Mouse (Mus musculus) ovary, postnatal 10 days (tissue): ENCODE results near the gene Ptprn2.
"Not testable (repeated sequence)": the region's sequence is repeated elsewhere in the genome, so short reads cannot be mapped to it uniquely, and the experiment has no call there.

ENCODE experiments used
- DNase-seq: peaks from one replicate; pipeline ENCODE4 v3.0.0; 2022; ENCODE audit warnings: low spot score

Ptprn2 gene

DNA sequence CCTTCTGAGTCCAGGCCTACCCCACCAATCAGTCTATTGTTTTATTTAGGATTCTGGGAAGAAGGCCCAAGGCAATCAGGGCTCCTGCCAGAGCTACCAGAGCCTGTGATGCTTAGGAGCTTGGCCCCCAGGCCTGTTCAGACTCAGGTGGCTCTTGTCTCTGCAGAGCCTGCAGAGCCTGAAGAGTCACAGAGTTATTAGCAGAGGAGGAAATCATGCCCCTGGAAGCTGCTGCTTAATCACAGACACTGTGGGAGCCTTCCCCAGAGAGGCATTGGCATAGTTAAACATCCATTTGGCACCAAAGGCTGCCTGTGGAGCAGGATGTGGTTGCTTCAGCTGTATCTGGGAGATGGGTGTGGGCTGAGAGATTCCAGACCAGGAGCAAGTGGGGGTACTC, 30.3 kb downstream of the Ptprn2 start:
- DNase-seq = no peak

DNA sequence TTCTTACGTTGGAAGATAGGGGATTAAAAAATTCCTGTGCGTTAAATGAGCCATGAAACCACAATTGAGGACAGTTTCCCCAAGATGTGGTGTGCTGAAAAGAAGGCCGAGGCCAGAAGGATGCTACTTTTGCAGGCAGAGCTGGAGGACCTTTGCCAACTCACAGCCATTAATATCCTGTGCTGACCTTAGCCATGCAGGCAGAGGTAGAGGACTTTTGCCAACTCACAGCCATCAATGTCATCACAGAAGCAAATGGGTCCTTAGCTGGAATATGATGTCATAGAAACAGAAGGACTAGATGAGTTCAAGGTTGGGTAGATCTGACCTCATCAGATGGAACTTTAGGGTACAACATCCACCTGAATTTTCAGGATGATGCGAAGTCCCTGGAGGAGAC, 43.3 kb downstream of the Ptprn2 start:
- no peak for DNase-seq

DNA sequence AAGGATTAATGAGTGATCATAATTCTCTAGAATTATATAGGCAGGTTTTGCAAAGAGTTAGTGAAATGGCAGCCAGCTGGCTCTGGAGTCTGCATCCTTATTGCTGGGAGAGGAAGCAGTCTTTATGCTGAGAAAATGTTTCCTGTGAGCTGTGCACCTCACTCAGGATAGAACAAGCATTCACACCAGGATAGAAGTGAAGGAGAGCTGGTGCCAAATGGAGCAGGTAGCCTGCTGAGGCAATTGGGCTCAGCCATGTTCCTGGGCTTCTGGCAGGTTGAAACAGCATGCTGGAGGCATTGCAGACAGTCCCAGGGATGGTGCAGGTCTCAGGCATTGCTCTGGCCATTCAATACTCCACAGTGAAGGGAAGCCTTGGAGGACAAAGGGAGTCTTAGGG, 47.8 kb downstream of the Ptprn2 start:
- DNase-seq = no peak

DNA sequence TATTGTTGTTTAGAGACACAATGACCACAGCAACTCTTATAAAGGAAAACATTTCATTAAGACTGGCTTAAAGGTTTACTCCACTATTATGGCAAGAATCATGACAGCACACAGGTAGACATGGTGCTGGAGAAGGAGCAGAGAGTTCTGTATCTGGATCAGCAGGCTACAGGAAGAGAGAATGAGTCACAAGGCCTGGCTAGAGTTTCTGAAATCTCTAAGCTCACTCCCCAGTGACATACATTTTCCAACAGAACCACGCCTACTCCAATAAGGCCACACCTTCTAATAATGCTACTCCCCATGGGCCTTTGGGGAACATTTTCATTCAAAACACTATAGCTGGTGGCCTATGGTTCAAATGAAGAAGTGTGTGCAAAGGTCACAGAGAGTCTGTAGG, 53.8 kb downstream of the Ptprn2 start:
- DNase-seq = no peak

DNA sequence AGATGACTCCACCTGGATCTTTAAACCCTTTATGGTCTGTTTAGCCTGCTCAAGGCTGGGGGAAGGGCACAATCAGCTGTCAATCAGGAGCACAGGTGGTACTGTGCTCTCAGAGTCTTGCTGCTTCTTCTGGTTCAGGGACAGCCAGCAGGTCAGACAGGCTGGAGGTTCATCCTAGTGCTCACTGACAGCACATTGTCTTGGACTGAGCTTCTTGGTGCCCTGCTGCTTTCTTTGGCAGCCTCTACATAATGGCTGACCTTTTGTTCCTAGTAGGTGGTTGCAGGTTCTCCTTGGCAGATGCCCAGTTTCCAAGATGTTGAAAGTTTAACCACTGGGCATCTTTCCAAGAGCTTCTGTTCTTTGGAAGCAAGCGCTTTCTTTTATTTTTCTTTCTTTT, 55.1 kb downstream of the Ptprn2 start:
- DNase-seq = no peak

DNA sequence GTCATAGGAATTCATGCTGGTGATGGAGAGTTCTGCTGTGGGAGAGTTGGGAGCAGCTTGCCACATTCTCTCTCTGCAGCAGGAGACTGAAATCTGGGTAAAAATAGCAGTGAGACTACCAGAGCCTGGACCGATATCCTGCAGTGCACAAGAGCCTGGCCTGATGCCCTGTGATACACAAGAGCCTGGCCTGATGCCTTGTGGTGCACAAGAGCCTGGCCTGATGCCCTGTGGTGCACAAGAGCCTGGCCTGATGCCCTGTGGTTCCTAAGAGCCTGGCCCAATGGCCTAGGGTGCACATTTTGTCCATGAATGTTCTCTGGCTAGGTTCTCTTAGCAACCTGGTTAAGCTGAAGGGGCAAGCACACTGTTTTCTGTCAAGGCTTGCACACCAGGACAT, 64.5 kb downstream of the Ptprn2 start:
- peak; percentile 12 for DNase-seq

DNA sequence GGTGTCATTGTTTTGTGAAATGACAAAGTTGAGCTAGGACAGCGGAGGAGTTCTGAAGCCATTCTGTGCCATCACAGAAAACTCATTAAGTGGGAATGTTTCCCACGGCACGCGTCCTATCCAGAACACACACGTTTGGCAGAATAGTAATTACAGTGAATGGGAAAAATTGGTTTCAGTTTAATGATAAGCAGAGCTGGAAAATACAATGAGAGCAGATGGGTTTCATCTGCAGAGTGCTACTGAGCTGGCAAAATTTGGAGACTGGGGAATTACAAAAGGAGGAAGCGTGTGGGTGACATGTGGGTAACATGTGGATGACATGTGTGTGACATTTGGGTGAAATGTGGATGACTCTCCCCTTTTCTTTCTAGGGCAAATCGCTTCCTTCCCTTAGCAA, 66.0 kb downstream of the Ptprn2 start:
- no peak for DNase-seq

DNA sequence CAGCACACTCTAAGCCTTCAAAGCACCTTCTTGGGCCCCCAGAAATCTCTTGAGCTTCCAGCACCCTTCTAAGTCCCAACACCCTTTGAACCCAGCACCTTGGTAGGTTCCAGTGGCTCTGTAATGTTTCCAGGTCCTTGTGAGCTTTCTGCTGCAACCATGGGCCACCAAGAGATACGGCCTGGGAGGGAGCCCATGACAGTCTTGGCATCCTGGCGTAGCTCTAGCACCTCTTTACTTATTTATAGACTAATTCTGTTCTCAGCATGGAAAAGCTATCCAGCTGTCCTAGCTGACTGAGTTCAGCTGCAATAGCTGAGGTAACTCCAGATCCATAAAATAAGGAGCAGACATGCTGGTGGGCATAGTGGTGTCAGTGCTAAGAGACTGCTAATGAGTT, 66.8 kb downstream of the Ptprn2 start:
- no peak for DNase-seq

DNA sequence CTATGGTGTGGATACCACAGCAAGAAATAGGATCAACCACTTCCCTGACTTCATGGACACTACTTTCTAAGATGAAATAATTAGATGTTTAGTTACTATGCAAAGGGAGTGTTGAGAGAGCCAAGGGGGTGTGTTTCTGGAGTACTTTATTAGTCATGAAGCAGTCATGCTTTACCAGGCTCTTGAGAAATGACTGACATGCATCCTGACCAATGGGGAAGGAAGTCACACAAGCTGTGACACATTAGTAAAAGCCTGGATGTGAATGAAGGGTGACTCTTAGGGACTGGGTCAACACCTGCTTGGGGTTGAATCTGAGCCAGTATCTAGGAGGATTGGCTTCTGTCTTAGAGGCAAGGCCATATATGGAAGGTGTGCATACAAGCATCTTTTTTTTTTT, 67.8 kb downstream of the Ptprn2 start:
- no peak for DNase-seq

DNA sequence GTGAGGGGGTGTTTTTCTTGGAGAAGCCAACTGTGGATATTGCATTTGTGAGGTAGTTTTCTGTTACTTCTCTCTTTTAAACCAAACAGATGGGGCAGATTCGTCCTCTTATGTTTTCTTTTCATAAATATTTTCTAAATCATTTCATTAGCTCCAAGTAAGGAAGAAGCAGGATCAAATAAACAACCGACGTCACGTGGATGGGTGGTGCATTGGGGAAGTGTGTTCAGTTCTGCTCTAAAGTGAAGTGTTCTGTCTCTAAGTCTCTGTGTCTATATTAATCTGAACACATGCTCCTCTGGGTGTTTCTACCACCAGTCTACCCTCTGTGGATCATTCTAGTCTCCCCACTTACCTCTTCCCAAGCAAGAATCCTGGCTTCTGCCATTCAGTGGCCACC, 70.4 kb downstream of the Ptprn2 start:
- DNase-seq = no peak

DNA sequence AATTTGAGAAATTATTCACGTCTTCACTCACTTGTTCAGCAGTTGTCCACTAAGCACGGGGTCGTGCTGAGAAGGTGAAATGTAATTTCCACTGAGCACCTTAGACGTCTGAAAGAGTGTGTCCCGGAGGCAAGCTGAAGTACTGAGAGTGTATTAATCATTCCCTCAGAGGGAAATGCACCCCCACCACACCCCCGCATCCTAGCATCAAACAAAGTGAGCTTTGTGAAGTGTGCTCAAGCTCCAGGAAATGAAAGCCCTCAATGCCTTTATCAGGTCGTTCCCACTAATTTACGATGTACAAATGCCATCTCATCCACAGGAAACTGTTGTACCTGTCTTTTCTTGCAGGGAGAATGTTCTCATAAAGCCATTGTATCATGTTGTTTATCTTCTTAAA, 78.9 kb downstream of the Ptprn2 start:
- no peak for DNase-seq

DNA sequence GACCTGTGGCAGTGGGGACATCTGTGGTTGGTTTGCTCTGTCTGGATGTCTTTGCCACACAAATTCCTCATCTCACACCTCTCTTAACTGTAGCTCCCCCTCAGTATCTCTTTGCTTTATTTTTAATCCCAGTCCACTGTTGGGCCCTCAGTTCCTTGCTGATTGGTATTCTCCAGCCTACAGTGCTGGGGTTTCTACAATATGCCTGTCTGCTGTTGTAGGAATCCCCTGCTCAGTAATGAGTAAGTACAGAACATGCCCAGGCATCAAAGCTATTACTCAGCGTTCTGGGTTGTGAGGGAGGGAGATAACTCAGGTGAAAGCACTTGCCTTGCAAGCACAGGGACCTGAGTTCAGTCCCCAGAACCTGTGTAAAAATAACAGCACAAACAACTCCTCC, 81.2 kb downstream of the Ptprn2 start:
- no peak for DNase-seq

DNA sequence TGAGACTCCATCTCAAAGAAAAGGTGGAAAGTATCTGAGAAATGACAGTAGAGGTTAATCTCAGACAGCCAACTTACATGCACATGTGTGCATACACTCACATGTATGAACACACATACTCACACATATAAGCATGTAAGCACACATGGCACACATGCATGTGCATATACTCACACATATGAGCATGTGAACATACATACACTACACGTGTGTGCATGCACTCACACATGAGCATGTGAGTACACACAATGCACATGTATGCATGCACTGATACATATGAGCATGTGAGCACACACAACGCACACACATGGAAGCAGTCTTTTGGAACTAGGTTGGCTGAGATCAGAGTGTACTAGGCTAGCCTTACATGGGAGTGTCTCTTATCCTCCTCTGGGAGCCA, 81.7 kb downstream of the Ptprn2 start:
- DNase-seq = no peak

DNA sequence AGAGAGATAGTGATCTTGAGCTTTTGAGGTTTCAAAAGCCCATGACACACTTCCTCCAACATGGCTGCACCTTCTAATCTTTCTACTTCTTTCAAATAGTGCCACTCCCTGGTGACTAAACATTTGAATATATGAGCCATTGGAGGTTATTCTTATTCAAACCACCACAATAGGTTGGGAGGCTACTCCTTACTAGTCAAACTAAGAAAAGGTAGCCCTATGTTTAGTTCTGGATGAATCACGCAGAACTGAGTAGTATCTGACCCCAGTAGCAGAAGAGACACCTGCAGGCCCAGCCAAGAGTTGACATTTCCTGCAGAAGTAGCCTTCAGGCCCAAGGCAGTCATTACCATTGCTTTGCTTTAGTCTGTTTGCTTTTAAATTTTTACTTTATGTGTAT, 84.0 kb downstream of the Ptprn2 start:
- DNase-seq = no peak

DNA sequence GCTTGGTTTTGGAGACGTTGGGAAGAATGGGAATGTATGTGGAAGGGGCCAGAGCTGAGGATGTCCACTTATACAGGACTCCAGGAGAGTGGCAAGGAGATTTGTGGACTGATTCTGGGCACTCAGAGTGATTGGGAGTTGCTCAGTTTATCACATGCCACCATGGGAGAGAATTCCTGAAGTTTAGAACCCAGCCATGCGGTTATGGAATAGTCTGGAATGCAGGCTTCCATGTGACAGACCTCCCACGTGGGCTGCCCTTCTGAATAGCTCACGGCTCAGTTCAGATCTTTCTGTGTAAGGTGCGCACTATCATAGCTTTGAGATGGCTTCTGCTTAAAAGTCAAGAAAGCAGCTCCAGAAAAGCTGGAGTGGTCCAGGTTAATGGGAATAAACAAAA, 88.6 kb downstream of the Ptprn2 start:
- DNase-seq = no peak

DNA sequence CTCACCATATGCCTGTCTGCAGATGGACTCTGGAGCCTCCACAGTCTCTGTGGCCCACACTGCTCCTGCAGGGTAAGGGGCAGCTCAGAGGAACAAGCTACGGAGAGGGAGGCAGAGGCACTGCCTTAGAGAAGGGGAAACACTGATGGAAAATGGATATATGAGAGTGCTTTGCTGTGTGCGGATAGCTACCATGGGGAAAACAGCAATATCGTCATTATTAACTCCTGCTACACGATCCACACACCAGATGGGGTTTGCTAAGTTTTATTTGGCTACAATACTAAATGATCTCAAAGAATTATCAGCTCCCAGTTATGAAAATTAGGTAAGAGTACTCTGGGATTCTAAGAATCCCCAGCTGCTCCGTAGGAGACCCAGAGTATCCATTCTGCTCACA, 89.2 kb downstream of the Ptprn2 start:
- no peak for DNase-seq

DNA sequence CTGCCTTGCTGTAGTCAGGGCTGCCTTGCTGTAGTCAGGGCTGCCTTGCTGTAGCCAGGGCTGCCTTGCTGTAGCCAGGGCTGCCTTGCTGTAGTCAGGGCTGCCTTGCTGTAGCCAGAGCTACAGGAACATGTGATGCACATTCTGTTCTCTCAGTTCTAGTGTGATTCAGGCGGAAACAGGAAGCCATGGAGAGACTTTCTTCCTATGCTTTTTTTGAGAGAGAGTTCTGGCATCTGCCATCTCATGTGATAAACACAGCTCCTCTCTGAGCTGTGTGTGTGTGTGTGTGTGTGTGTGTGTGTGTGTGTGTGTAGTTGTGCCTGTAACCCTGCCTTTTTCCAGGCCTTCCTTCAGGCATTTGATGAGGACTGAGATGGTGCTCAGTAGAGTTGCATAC, 92.4 kb downstream of the Ptprn2 start:
- not testable (repeated sequence) for DNase-seq

DNA sequence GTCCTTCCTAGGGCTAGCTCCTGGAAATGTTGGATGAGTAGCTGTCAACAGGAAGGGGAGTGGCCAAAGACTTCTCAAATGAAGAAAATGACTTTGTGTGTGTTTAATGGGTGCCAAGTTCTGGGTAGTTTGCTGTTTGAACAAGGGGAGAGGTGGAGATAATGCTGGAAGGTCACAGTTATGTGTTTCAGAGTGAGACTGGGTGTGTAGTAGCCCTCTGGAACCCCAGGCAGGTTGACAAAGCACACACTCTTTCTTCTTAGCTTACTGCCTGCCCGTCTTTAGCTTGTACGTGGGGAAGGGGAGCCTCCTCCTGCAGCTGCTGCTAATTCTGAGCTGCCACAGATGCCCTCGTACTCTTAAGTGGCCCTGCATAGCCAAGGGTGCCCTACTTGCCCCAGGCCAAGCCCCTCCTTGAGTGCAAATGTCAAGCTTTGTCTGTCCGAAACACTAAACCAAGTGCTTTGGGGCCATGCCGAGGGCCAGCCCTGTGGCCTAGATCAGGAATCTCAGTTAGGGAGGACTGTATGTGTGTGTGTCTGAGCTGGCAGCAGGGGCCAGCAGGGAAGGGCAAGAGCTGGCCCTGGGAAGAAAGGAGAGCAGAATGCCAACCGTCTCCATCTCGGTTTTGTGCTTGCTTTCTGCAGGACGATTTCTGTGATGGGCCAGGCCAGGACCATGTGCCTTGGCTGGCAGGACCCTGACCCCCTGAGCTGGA, 95.5 kb downstream of the Ptprn2 start:
- no peak for DNase-seq

DNA sequence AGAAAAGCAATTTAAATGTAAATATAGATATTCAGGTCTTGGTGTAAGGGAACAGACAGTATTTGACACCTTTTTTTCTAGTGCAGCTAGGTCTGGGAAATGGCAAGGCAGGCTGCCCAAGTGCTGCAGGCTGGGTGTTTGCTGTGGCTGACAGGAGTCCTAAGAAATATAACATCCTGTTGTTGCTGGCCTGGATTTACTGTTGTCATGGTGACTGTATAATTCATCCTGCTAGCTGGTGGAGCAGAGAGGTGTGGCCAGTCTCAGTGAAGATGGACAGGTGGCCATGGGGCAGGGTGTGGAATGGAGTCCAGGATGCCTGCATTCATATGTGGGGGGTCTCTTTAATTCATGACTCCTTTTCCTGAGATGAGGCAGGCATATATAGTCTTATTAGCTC, 96.3 kb downstream of the Ptprn2 start:
- DNase-seq = no peak

DNA sequence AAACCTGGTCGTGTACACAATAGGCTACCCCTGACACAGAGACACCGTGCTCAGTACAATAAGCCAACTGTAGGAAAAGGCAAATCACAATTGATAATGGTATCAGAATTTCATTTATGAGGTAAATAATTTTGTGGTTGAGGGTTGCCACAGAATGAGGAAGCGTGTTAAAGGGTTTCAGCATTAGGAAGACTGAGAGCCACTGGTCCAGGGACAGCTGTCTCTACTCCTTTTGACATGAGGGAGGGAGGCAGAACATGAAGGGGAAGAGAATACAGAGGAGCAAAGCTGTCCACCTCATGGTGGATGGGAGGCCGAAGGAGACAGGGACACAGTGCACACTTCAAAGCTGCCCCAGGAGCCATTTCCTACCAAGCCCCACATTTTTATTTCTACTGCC, 97.3 kb downstream of the Ptprn2 start:
- DNase-seq = no peak

DNA sequence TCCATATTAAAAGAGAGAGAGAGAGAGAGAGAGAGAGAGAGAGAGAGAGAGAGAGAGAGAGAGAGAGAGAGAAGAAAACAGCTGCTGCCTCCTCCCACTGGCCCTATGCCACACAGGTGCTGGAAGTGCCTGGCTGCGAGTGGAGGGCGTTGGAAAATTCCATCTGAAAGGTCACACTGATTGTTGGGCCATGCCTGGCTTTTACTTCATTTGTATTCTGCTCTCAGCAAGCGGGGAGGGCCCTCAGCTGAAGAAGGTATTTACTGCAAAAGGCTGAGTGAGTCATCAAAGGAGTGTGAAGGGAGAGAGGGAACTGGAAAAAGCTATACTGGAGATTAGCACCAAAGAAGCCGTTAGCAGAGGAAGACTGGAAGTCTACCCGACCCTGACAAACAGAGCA, 99.5 kb downstream of the Ptprn2 start:
- DNase-seq = no peak

DNA sequence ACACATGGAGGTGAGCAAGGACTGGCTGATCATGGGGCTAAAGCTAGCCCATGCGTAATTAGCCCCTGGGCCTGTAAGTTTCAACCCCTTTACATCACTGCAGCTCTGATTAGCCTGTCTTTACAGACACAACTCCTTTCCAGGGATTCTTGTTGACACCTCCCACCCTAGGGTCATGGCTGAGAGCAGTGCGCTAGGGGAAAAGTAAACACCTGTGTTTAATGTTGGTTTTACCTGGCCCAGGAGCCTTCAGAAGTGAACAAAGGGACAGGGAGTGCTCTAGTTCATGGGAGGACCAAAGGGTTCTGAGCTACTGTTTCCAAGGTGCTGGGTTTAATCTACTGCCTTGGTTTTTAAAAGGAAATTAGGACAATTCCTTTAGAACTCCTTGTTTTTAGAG, 100.6 kb downstream of the Ptprn2 start:
- DNase-seq = no peak

DNA sequence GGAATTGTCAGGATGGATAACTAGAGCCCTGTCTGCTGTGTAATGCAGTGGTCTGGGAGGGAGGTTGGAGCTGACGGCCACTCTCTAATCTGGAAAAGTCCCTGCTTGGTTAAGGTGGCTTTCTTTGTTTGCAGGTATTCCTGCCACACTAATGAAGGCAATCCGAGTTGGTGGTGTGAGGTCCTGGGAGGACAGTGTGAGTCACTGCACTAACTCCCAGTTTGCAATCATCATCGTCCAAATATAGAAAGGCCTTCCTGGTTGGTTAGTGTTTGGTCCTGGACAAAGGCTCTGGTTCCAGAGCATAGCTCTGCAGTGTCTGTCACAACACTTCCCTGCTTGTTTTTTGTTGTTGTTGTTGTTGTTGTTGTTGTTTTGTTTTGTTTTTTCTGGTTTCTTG, 102.0 kb downstream of the Ptprn2 start:
- DNase-seq = no peak

DNA sequence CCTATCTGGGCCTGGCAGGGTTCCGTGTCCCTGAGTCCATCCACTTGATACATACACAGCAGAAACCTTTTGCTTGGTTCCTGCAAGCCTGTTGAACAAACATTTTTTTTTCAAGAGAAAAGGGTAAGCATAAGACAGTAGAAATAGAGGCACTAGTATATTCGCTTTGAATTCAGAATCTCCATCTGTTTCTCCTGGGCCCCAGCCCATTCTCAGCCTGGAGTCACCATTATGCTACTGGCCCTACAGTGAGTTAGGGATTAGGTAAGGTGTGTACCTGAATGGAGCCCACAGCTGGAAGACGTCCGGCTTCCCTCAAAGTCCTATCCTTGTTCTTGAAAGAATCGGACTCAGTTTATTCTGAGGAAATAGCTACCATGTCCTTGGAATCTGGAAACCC, 104.6 kb downstream of the Ptprn2 start:
- no peak for DNase-seq

DNA sequence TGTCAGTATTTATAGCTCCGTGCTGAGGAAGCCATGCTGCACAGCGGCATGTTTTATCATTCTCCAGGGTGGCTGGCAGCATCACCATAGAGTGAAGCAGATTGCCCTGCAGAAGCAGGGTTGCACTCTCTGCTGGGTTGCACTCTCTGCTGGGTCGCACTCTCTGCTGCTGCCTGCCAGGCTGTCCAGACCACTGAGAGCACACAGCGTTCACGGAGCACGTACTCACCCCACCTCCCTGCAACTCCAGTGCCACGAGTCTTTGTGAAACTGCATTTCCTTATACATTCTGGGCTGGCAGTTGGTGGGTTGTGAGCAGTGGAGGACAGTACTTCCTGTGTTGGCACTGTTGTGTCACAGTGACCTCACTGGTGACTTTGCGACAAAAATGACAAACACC, 108.9 kb downstream of the Ptprn2 start:
- no peak for DNase-seq
